Mouse (Mus musculus) left cerebral cortex, postnatal 25 days (tissue): ENCODE measurements around the gene Hyal3. TPM values are rescaled to one million over a fixed set of nuclear protein-coding genes. Genes with fewer than 3 reads are reported as not detected.

Experiments
- DNase-seq, 2 experiments: peaks; one replicate each; pipeline ENCODE4 v3.0.0; 2022; ENCODE audit warnings: low spot score in 2 of 2, mixed read lengths in 1 of 2
- intact Hi-C: fragments of 180-260 bp; cut with DNase I; formaldehyde crosslinking; loops from one replicate; pipeline ENCODE4 v1.15.1; 2025
- total RNA-seq, 2 experiments: library from RNA; stranded (reverse); gene quantifications; 2 replicates each; pipeline ENCODE4 v1.2.3; 2021

The Hyal3 gene
- total RNA-seq, result 1 to 10 TPM in 1 of 2 experiments, under 1 TPM in 1; 0.96 to 1.1 TPM

- intact Hi-C loops, result no loop called here
- peak; percentile 89 to 96 for DNase-seq
Observed at GRCm38 (mm10) chr9:107580501-107581317, at the start of gene Hyal3. TSS of gene Hyal3 (plus strand) at chr9:107580818.

- intact Hi-C loops, result loop anchor here (10.0 kb wide), 1 partner anchor 649 kb away; the partner anchor contains the start of gene Rbm15b
- DNase-seq, result peak; percentile 95 to 99
Observed at GRCm38 (mm10) chr9:107533791-107534407, 46.7 kb upstream of the Hyal3 start, which contains the start of gene Tmem115. TSS of gene Tmem115 (plus strand) at chr9:107533945.

GRCm38 (mm10) chr9:107534408-107535202 lies 46.0 kb upstream of the Hyal3 start:
- DNase-seq, result no peak

GRCm38 (mm10) chr9:107538231-107538630 lies 42.4 kb upstream of the Hyal3 start:
- intact Hi-C loops, result loop anchor here (10.0 kb wide), 1 partner anchor 653 kb away; the partner anchor contains the start of gene Rbm15b
- no peak for DNase-seq

More at GRCm38 (mm10) chr9:107534408-107535202, 46.0 kb upstream of the Hyal3 start:
- intact Hi-C loops, result loop anchor here (10.0 kb wide), 1 partner anchor 650 kb away; the partner anchor contains the start of gene Rbm15b

- intact Hi-C loops, result loop anchor here (10.0 kb wide), 1 partner anchor 654 kb away; the partner anchor contains the start of gene Rbm15b
- no peak for DNase-seq
Observed at GRCm38 (mm10) chr9:107538711-107539110, 41.9 kb upstream of the Hyal3 start.

- intact Hi-C loops, result loop anchor here (10.0 kb wide), 1 partner anchor 655 kb away; the partner anchor contains the start of gene Rbm15b
- no peak for DNase-seq
Observed at GRCm38 (mm10) chr9:107539940-107540339, 40.7 kb upstream of the Hyal3 start.

GRCm38 (mm10) chr9:107540420-107540819 lies 40.2 kb upstream of the Hyal3 start:
- intact Hi-C loops, result no loop called here

GRCm38 (mm10) chr9:107541005-107541404 lies 39.6 kb upstream of the Hyal3 start:
- intact Hi-C loops, result no loop called here
- no peak for DNase-seq

More at GRCm38 (mm10) chr9:107540420-107540819, 40.2 kb upstream of the Hyal3 start:
- DNase-seq, result no peak

- intact Hi-C loops, result no loop called here
- DNase-seq, result peak; percentile 93 to 97
Observed at GRCm38 (mm10) chr9:107541474-107542351, 38.9 kb upstream of the Hyal3 start, which contains the start of the genes Cyb561d2 and Nprl2. TSS of gene Cyb561d2 (minus strand) at chr9:107542193. TSS of gene Nprl2 (plus strand) at chr9:107542226.

GRCm38 (mm10) chr9:107542352-107542686 lies 38.3 kb upstream of the Hyal3 start:
- intact Hi-C loops, result no loop called here
- no peak for DNase-seq

GRCm38 (mm10) chr9:107542721-107543120 lies 37.9 kb upstream of the Hyal3 start:
- no peak for DNase-seq
- intact Hi-C loops, result no loop called here

- DNase-seq, result no peak
- intact Hi-C loops, result no loop called here
Observed at GRCm38 (mm10) chr9:107543299-107543698, 37.3 kb upstream of the Hyal3 start.

GRCm38 (mm10) chr9:107544196-107544700 lies 36.4 kb upstream of the Hyal3 start:
- intact Hi-C loops, result no loop called here
- DNase-seq, result no peak

- intact Hi-C loops, result no loop called here
- no peak for DNase-seq
Observed at GRCm38 (mm10) chr9:107544729-107545128, 35.9 kb upstream of the Hyal3 start.

GRCm38 (mm10) chr9:107545199-107545598 lies 35.4 kb upstream of the Hyal3 start:
- DNase-seq, result no peak
- intact Hi-C loops, result no loop called here

- peak; percentile 63 to 74 for DNase-seq
- intact Hi-C loops, result no loop called here
Observed at GRCm38 (mm10) chr9:107545602-107546001, 35.0 kb upstream of the Hyal3 start.

- intact Hi-C loops, result no loop called here
- peak; percentile 88 to 92 for DNase-seq
Observed at GRCm38 (mm10) chr9:107547026-107547425, 33.6 kb upstream of the Hyal3 start, which contains the start of gene Zmynd10. TSS of gene Zmynd10 (plus strand) at chr9:107547298.

GRCm38 (mm10) chr9:107547957-107548356 lies 32.7 kb upstream of the Hyal3 start:
- intact Hi-C loops, result no loop called here
- no peak for DNase-seq
